Mouse (Mus musculus) limb, embryonic 14.5 days (tissue): Measurements from ENCODE around the gene Chit1. TPM values are rescaled to one million over a fixed set of nuclear protein-coding genes. Genes with fewer than 3 reads are reported as not detected.
A peak's percentile ranks its signal among the peaks of the same experiment; 100 is the strongest.

ENCODE experiments used
- ATAC-seq: fragments of 200-750 bp; cut with Nextera tagmentation; 2 replicates; pipeline ENCODE4 v1.8.0; 2017; ENCODE audit warnings: low read depth, moderate number of reproducible peaks, moderate TSS enrichment; ENCODE audit not compliant: low FRiP score
- DNase-seq: peaks from one replicate; pipeline ENCODE4 v3.0.0-alpha.2; 2015; ENCODE audit warnings: low spot score
- H3K27ac ChIP-seq: fragments of 300-500 bp; sonication (generic); replicated peaks from 2 replicates; pipeline ENCODE4 v1.5.1; 2014; ENCODE audit warnings: low read depth, mild to moderate bottlenecking, low read length, moderate library complexity, mixed read lengths
- H3K27me3 ChIP-seq: fragments of 300-500 bp; sonication (generic); 2 replicates; pipeline ENCODE4 v1.6.1; 2014; ENCODE audit warnings: low read length, mixed read lengths; ENCODE audit not compliant: control insufficient read depth, insufficient read depth
- H3K36me3 ChIP-seq: fragments of 300-500 bp; sonication (generic); 2 replicates; pipeline ENCODE4 v1.6.1; 2014; ENCODE audit warnings: mild to moderate bottlenecking, low read length, moderate library complexity, mixed read lengths; ENCODE audit not compliant: control insufficient read depth, insufficient read depth
- H3K4me1 ChIP-seq: fragments of 300-500 bp; sonication (generic); 2 replicates; pipeline ENCODE4 v1.6.1; 2014; ENCODE audit warnings: antibody characterized with exemption, low read length, mixed read lengths; ENCODE audit not compliant: control insufficient read depth, insufficient read depth
- H3K4me2 ChIP-seq: fragments of 300-500 bp; sonication (generic); replicated peaks from 2 replicates; pipeline ENCODE4 v1.6.1; 2014; ENCODE audit warnings: low read depth, mild to moderate bottlenecking, low read length, moderate library complexity; ENCODE audit not compliant: severe bottlenecking
- H3K4me3 ChIP-seq: fragments of 300-500 bp; sonication (generic); replicated peaks from 2 replicates; pipeline ENCODE4 v1.5.1; 2014; ENCODE audit warnings: low read length
- H3K9ac ChIP-seq: fragments of 300-500 bp; sonication (generic); 2 replicates; pipeline ENCODE4 v1.6.1; 2014; ENCODE audit warnings: mild to moderate bottlenecking, low read depth, low read length, moderate library complexity; ENCODE audit not compliant: severe bottlenecking
- H3K9me3 ChIP-seq: fragments of 300-500 bp; sonication (generic); 2 replicates; pipeline ENCODE4 v1.6.1; 2016; ENCODE audit warnings: low read length; ENCODE audit not compliant: control insufficient read depth
- POLR2A ChIP-seq: fragments of 200-500 bp; IDR thresholded peaks from 2 replicates; pipeline ENCODE4 v1.8.0; 2012; ENCODE audit warnings: inconsistent platforms, mild to moderate bottlenecking, moderate library complexity, borderline replicate concordance; ENCODE audit not compliant: insufficient read depth, insufficient read length; ENCODE audit errors: extremely low read depth
- WGBS: fragments of 180-500 bp; shearing (Covaris S2); extraction: QIAGEN DNeasy Blood & Tissue Kit; methylation state at CpG from one replicate; pipeline ENCODE4 v1.1.7; 2014; 5-methylcytosine and 5-hydroxymethylcytosine counted together
- polyA plus RNA-seq, 2 experiments: library from polyadenylated mRNA; depleted of rRNA in 1 of 2; stranded (reverse) in 1 of 2; unstranded in 1 of 2; fragments of >200 nt; fragmentation: Nextera tagmentation in 1 of 2; extraction: Ambion mirVana in 1 of 2; gene quantifications; 2 replicates each; pipeline versions ENCODE4 v1.2.1 to v1.2.3; 2012 to 2014

The Chit1 gene
- polyA plus RNA-seq, 2 experiments: 0.18 to 0.33 TPM

DNA sequence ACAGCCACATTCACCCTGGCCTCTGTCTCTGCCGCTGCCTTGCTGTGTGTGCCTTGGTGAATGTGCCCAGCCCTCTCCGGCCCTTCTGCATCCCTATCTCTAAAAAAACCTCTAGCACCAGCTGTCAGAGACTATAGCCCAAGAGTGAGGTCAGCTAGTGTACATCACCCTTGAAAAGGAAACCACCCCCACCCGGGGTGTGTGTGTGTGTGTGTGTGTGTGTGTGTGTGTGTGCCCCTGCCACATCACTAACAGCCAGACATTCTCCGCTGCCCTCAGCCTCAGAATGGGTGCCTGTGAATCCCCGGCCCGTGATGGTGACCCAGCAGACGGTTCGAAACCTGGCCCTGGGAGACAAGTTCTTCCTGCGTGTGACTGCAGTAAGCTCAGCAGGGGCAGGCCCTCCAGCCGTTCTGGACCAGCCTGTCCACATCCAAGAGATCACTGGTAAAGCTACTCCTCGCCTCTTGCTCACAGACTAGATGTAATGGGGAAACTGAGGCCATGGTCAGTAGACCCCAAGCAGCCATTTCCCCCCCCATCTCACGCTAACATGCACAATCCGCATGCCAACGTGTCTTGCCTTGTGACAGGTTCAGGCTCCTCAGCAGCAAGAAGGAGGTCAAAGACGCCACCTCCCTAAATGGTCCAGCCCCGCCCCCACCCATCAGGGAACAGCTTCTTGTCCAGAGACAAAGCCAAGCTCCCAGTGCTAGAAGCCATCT lies 83.4 kb downstream of the Chit1 start:
- Histone ChIP-seq H3K27ac (no peak overlapping the region), H3K4me3 (no peak overlapping the region)
- DNase-seq: no peak

DNA sequence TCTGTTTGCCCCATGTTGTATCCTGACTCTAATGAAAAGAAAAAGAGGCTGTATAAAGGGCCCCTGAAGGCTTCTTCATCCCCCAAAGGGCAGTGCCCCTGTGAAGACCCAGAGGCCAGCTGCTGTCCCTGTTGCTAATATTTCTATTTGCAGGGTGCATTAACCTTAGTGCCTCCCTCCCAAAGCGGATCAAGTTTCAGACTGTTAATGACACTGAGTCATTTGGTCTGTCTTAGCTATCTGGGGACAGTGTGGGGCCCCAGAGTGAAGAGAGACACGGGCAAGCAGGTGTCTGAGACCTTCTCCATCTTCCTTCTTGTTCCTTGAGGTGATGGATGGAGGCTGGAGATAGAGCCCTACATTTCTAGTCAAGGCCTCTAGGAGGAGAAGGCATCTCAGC lies 84.1 kb downstream of the Chit1 start:
- 26% methylated on average over 2 of the region's 2 CpGs for WGBS
- Histone ChIP-seq H3K4me1 (peaks cover 33% of the 10 kb centered on the region), H3K4me3 (no peak overlapping the region), H3K27ac (peak overlapping the region; percentile 67), H3K27me3 (no peaks in the 10 kb centered on the region), H3K36me3 (no peaks in the 10 kb centered on the region), H3K9me3 (no peaks in the 10 kb centered on the region), H3K4me2 (no peak overlapping the region), H3K9ac (no peak overlapping the region)
- DNase-seq (no peak), ATAC-seq (no peak)
- TF ChIP-seq POLR2A: no peak

More for the DNA sequence above, 83.4 kb downstream of the Chit1 start:
- Histone ChIP-seq H3K36me3 (no peaks in the 10 kb centered on the region), H3K9ac (no peak overlapping the region), H3K4me2 (no peak overlapping the region), H3K4me1 (peaks cover 33% of the 10 kb centered on the region), H3K27me3 (no peaks in the 10 kb centered on the region), H3K9me3 (no peaks in the 10 kb centered on the region)
- no peak for ATAC-seq
- no peak for TF ChIP-seq POLR2A
- 74% methylated on average over 15 of the region's 16 CpGs for WGBS

DNA sequence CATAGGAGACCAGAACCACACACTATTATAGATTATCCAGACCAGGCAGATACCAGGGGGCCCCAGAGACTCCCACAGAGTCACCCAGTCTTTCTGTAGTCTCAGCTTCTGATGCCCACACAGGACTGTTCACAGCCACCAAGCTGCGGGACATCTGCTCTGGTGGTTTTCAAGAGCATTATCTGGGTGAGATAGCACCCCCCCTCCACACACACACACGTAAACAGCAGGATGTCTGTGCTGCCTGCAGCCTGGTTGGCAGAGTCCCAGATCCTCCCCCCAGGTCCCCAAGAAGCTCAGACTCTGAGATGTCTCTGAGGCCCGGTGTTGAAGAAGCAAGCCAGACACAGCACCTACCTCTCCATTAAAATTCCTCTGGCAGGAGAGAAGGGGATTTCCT lies 84.5 kb downstream of the Chit1 start:
- no peaks in the 10 kb centered on the region for H3K9me3 ChIP-seq
- H3K27ac ChIP-seq: peak overlapping the region; percentile 67
- peaks cover 33% of the 10 kb centered on the region for H3K4me1 ChIP-seq
- ATAC-seq (no peak; the same call in 1 of the 2 replicates), DNase-seq (no peak)
- no peak for TF ChIP-seq POLR2A
- H3K36me3 ChIP-seq: no peaks in the 10 kb centered on the region
- no peak overlapping the region for H3K4me3 ChIP-seq
- peak overlapping the region; percentile 28; the same call in 1 of the 2 replicates for H3K9ac ChIP-seq
- H3K27me3 ChIP-seq: no peaks in the 10 kb centered on the region
- WGBS: 18% methylated on average over 3 of the region's 3 CpGs
- no peak overlapping the region for H3K4me2 ChIP-seq

DNA sequence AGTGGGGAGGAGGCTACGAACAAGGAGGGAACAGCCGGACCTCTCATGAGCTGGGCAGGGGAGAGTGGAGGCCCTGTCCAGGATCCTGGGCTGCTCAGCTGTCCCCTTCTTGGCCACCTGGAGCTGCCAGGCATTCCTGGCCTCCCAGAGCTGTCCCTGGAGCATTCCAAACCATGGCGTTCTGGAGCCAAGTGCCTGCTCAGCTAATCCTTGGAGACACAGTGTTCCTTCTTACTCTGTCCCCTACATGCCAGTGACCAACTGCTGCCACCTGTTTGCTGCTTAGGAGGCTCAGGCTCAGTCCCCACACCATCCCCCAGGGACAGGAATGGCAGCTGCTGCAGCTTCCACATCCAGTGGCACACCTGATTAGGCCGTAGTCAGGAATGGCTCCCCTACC lies 84.9 kb downstream of the Chit1 start:
- Histone ChIP-seq H3K27ac (peak overlapping the region; percentile 67), H3K4me3 (no peak overlapping the region), H3K27me3 (no peaks in the 10 kb centered on the region), H3K9me3 (no peaks in the 10 kb centered on the region), H3K4me2 (no peak overlapping the region), H3K36me3 (no peaks in the 10 kb centered on the region), H3K4me1 (peaks cover 33% of the 10 kb centered on the region), H3K9ac (peak overlapping the region; percentile 28; the same call in 1 of the 2 replicates)
- ATAC-seq (peak; percentile 74), DNase-seq (peak; percentile 66)
- WGBS: 31% methylated on average over 4 of the region's 4 CpGs
- TF ChIP-seq POLR2A: no peak

DNA sequence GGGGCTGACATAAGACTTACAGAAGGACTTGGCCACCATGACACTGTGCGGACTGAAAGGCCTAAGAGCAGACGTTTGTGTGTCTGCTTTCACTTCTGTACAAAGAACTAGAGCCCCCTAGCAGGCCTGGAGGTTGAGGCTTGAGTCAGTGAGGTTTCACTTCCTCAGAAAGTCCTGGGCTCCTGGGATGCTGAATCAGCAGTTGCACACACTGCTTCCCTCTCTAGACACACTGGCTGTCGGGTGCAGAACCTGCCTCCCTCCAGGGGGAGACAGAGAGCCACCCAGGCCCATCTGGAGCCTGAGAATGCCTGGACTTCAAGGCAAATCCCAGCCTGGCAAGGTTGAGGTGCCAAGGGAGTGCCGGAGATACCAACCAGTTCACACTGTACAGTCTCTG lies 85.3 kb downstream of the Chit1 start:
- no peaks in the 10 kb centered on the region for H3K36me3 ChIP-seq
- no peak overlapping the region for H3K9ac ChIP-seq
- H3K4me1 ChIP-seq: peaks cover 33% of the 10 kb centered on the region
- H3K4me2 ChIP-seq: no peak overlapping the region
- H3K27ac ChIP-seq: peak overlapping the region; percentile 67
- no peaks in the 10 kb centered on the region for H3K27me3 ChIP-seq
- H3K9me3 ChIP-seq: no peaks in the 10 kb centered on the region
- H3K4me3 ChIP-seq: no peak overlapping the region
- TF ChIP-seq POLR2A: no peak
- DNase-seq (peak; percentile 43), ATAC-seq (0 out of 2 replicates have a peak, but pooled peaks have one; percentile 7)
- 54% methylated on average over 4 of the region's 4 CpGs for WGBS
